ENCODE assay signal across 19 mouse cellular contexts in the genomic region with DNA sequence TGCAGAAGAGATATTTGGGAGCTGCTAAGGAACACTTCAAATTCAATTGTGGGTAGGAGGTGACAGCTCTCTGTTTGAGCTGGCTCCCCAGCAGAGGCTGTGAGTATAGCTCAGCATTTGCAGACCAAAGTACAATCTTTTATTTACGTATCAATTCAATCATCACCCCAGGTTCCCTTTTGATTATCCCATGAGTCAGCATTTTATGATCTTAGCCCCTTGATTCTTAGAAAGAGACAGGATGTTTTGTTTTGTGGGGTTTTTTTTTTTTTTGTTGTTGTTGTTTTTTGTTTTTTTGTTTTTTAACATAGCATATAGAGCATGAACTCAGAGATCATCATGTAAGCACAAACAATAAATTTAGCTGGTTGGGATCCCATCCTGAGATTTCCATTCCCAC.
DNase-seq lines count a peak whose midpoint lies in the region; TF ChIP-seq lines count a peak whose summit lies in the region.
"Had no signal": no experiment of that assay in that cellular context is flagged by ENCODE, and none has a peak within 500 bp of the region (broad histone marks: within the 10 kb centered on the region; RNA-seq: fewer than 3 reads in every experiment).

No protein-coding gene starts in this region.

- intact Hi-C loops in heart, postnatal 10 days (cut with DNase I), result no loop called here

- H3K9ac ChIP-seq in liver, adult 2 months (ENCODE audit: low read depth, low read length), result no peak overlapping the region
- no peak overlapping the region for H3K9ac ChIP-seq in ES-E14 (ENCODE audit: insufficient read depth, low read depth, low read length, poor library complexity, severe bottlenecking)
- H3K9ac ChIP-seq: embryonic facial prominence, embryonic 12.5 days; forebrain, embryonic 13.5 days; forebrain, embryonic 15.5 days; forebrain, postnatal 0 days had no signal

- TF ChIP-seq POLR2A in liver, adult 2 months (IDR thresholded peaks at IDR 0.05; ENCODE audit: extremely low read depth, insufficient read depth, low read length), result no peak
- TF ChIP-seq POLR2A in kidney, adult 2 months (IDR thresholded peaks at IDR 0.05; ENCODE audit: low read depth, low read length), result no peak

- H3K4me1 ChIP-seq in liver, adult 2 months (ENCODE audit: control insufficient read depth, insufficient read depth, low read length), result no peaks in the 10 kb centered on the region
- H3K4me1 ChIP-seq in ES-E14 (ENCODE audit: control insufficient read depth in 2 of 2, insufficient read depth in 2 of 2, low read length in 2 of 2, poor library complexity in 1 of 2), result no peaks in the 10 kb centered on the region
- H3K4me1 ChIP-seq in kidney, adult 2 months (ENCODE audit: control insufficient read depth, insufficient read depth, low read length), result no peaks in the 10 kb centered on the region
- H3K4me1 ChIP-seq: embryonic facial prominence, embryonic 10.5 days; embryonic facial prominence, embryonic 12.5 days; forebrain, embryonic 13.5 days; forebrain, embryonic 15.5 days had no signal

- no peaks in the 10 kb centered on the region for H3K79me2 ChIP-seq in liver, adult 2 months (ENCODE audit: control insufficient read depth, insufficient read depth, low read length)

- H3K9me3 ChIP-seq in ES-E14 (ENCODE audit: control insufficient read depth, insufficient read depth, low read depth, low read length), result no peaks in the 10 kb centered on the region
- H3K9me3 ChIP-seq: embryonic facial prominence, embryonic 10.5 days; embryonic facial prominence, embryonic 12.5 days; forebrain, embryonic 13.5 days; forebrain, embryonic 15.5 days had no signal

- peak; percentile 25 for DNase-seq in liver, adult 2 months (ENCODE audit: extremely low read depth, low read depth, low spot score)
- DNase-seq in liver (no peak), ES-E14 (ENCODE audit: low read depth, low spot score) (no peak)
- no peak for DNase-seq in heart, postnatal 10 days
- DNase-seq in kidney, adult 2 months, result no peak
- DNase-seq: adrenal gland, adult 8-10 months; adrenal gland, postnatal 14 days; adrenal gland, postnatal 36 days; cerebellum, adult 11-12 months; cerebellum, adult 2 months; cerebellum, adult 9-10 months; cerebellum, postnatal 10 days; cerebellum, postnatal 25 days; forebrain, postnatal 0 days had no signal

- H3K27me3 ChIP-seq in liver, adult 2 months (ENCODE audit: control insufficient read depth, insufficient read depth, low read length), result no peaks in the 10 kb centered on the region
- H3K27me3 ChIP-seq in kidney, adult 2 months (replicated peaks; ENCODE audit: control insufficient read depth, insufficient read depth, low read length), result no peaks in the 10 kb centered on the region
- H3K27me3 ChIP-seq: embryonic facial prominence, embryonic 12.5 days; forebrain, embryonic 13.5 days; forebrain, embryonic 15.5 days; Patski had no signal

- no peak overlapping the region for H3K4me3 ChIP-seq in liver, adult 2 months (ENCODE audit: insufficient read depth, low read depth, low read length)
- H3K4me3 ChIP-seq in ES-E14 (ENCODE audit: insufficient read depth in 1 of 2, low read depth in 1 of 2, low read length in 2 of 2, poor library complexity in 1 of 2, severe bottlenecking in 1 of 2), result no peak overlapping the region
- H3K4me3 ChIP-seq in kidney, adult 2 months (ENCODE audit: insufficient read depth, low read depth, low read length), result no peak overlapping the region
- H3K4me3 ChIP-seq: embryonic facial prominence, embryonic 10.5 days; embryonic facial prominence, embryonic 12.5 days; forebrain, embryonic 13.5 days; forebrain, embryonic 15.5 days had no signal

- no peak overlapping the region for H3K27ac ChIP-seq in liver, adult 2 months (replicated peaks; ENCODE audit: insufficient read depth, low read depth, low read length)
- H3K27ac ChIP-seq in ES-E14 (ENCODE audit: insufficient read depth, low read depth, low read length, poor library complexity, severe bottlenecking), result no peak overlapping the region
- no peak overlapping the region for H3K27ac ChIP-seq in kidney, adult 2 months (ENCODE audit: insufficient read depth, low read depth, low read length)
- H3K27ac ChIP-seq: embryonic facial prominence, embryonic 10.5 days; embryonic facial prominence, embryonic 12.5 days; forebrain, embryonic 13.5 days; forebrain, embryonic 15.5 days had no signal

- WGBS in liver, adult 2 months, result 20% methylated on average over 1 of the region's 1 CpGs
- WGBS in kidney, adult 2 months, result 78% methylated on average over 1 of the region's 1 CpGs

- no peak for TF ChIP-seq CTCF in liver, adult 2 months (IDR thresholded peaks at IDR 0.05; ENCODE audit: low read depth, low read length)
- no peak for TF ChIP-seq CTCF in kidney, adult 2 months (conservative IDR thresholded peaks at IDR 0.05; ENCODE audit: insufficient read depth, insufficient read length, low read depth, low read length)

- in situ Hi-C loops in ES-E14 (cut with MboI; ENCODE audit: low sequenced_read_pairs in 2 of 2, unreplicated experiment in 2 of 2), result no loop called here

- H3K36me3 ChIP-seq in liver, adult 2 months (ENCODE audit: control insufficient read depth, insufficient read depth, low read length), result no peaks in the 10 kb centered on the region
- H3K36me3 ChIP-seq in ES-E14 (ENCODE audit: control insufficient read depth, insufficient read depth, low read length, poor library complexity, severe bottlenecking), result no peaks in the 10 kb centered on the region
- H3K36me3 ChIP-seq in kidney, adult 2 months (ENCODE audit: control insufficient read depth, insufficient read depth, low read length), result no peaks in the 10 kb centered on the region
- H3K36me3 ChIP-seq: embryonic facial prominence, embryonic 10.5 days; embryonic facial prominence, embryonic 12.5 days; forebrain, embryonic 15.5 days had no signal

TF ChIP-seq in ES-E14, 5 proteins besides CTCF, POLR2A, EP300 and RAD21:
- no peak for TF ChIP-seq ZC3H11A (IDR thresholded peaks at IDR 0.05; ENCODE audit: borderline replicate concordance, low read depth, low read length)
- peak; percentile 55; the same call in 1 of the 2 replicates for TF ChIP-seq MAFK (IDR thresholded peaks at IDR 0.05; ENCODE audit: insufficient read depth, low read depth, low read length)
- TF ChIP-seq ZNF384 (IDR thresholded peaks at IDR 0.05; ENCODE audit: low read depth, low read length), result no peak
- no peak for TF ChIP-seq CHD2 (IDR thresholded peaks at IDR 0.05; ENCODE audit: low read depth, low read length)
